Mouse (Mus musculus) liver, adult (tissue): ENCODE measurements around the gene Dhdh.

ENCODE experiments used
- GATA4 ChIP-seq: IDR thresholded peaks from 2 replicates; pipeline ENCODE4 v1.6.1; 2014; ENCODE audit warnings: mild to moderate bottlenecking, low read length; ENCODE audit not compliant: insufficient replicate concordance

Dhdh gene

GRCm38 (mm10) chr7:45486761-45487415, 1.7 kb downstream of the Dhdh start, which contains the start of gene Gm45808:
Gene Gm45808, minus strand, starts transcription at chr7:45486811.
- no peak for TF ChIP-seq GATA4

DNA sequence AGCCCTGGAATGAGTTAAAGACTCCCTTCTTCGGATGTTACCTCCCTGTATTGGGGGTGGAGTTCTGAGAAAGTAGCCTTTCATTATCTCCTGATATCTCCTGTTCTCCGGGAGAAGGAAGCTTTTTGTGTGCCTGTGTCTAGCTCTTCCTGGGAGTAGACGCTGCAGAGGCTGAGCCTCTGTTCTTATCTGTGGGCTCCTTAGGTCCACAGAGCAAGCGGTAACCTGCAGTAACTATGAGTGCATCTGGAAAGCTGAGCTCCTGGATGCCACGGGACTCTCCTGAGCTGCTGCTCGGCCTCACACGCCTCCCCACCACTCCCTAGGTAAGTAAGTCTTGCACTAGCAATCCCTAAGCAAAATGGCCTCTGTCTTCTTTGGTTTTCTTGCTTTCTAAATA, 2.4 kb downstream of the Dhdh start:
- TF ChIP-seq GATA4, result no peak

- no peak for TF ChIP-seq GATA4
Observed at GRCm38 (mm10) chr7:45482166-45482565, 6.4 kb downstream of the Dhdh start.

DNA sequence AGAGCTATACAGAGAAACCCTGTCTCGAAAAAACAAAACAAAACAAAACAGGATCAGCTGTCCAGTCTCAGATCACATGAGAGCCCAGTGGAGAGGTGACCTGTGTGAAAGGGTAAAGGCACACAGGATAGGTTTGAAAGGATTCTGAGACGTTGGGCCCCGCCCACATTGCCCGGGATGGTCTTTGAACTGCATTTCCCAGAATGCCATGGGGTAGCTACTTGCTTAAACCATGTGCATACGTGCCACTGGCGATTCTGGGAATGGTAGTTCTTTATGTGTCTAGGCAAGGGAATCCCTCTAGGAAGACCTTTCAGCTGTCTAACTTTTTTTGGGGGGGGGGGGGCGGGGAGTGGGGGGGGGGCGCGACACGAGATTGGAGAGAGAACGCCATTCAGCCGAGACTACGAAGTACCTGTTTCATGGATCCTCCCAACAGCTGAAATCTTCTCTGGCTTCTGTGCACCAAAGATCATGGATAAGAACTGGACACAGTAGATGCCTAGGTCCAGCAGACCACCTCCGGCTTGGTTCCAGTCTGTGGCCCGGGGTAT, 7.2 kb downstream of the Dhdh start, which contains the start of gene Tulp2:
Tulp2 (plus strand) TSS at position 504 of the 554 bp plus-strand sequence.
- no peak for TF ChIP-seq GATA4

DNA sequence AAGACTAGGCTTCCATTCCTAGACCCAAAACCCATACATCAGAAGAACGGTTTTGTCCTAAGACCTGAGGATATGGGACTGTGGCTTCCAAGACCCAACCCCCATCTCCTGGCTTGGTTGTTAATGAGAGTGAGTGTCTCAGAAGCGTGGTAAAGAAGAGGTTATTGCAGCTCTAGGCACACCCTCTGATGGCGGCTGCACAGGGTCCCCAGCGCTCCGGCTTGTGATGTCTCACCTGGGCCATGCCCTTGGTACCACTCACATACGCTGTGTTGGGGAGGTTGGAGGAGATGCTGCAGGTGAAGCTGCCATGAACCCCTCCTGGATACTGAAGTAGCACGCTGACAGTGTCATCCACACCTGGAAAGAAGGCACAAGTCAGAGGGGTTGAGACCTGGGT, 9.8 kb downstream of the Dhdh start:
- no peak for TF ChIP-seq GATA4

DNA sequence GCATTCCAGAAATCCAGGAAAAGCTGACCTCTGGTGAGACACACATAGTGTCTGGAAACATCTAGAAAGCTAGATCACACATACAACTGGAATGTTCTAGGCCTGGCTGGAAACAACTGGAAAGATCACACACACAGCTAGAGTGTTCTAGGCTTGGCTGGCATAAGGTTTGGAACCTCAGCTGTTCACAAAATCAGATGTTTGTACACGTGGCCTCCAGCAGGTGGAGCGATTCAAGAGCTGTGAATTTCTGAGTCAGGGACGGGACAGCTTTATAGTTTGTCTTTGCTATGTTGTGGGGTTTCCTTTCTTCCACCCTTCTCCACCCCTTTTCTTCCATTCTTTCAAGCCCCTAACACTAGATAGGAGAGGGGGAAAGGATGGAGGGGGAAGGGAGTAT, 11.6 kb downstream of the Dhdh start:
- TF ChIP-seq GATA4, result no peak

GRCm38 (mm10) chr7:45476453-45476852, 12.2 kb downstream of the Dhdh start:
- no peak for TF ChIP-seq GATA4

- no peak for TF ChIP-seq GATA4
Observed at GRCm38 (mm10) chr7:45475291-45475969, 13.2 kb downstream of the Dhdh start.

DNA sequence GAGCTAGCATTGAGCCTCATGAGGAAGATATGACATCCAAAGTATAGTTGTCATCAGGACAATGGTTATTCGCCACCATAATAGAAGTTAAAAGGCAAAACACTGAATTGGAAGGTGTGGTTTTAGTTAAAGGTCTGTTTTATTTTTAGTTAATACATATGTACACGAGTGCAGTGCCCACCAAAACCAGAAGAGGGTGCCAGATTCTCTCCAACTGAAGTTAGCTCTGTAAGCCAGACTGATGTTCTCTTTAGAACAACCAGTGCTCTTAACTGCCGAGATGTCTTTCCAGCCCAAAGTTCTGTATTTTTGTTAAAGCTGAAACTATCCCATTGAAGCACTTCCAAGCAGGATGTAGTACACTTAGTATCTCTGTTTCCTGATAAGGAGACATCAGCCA, 17.7 kb downstream of the Dhdh start:
- no peak for TF ChIP-seq GATA4

- no peak for TF ChIP-seq GATA4
Observed at GRCm38 (mm10) chr7:45467090-45467670, 21.4 kb downstream of the Dhdh start.

DNA sequence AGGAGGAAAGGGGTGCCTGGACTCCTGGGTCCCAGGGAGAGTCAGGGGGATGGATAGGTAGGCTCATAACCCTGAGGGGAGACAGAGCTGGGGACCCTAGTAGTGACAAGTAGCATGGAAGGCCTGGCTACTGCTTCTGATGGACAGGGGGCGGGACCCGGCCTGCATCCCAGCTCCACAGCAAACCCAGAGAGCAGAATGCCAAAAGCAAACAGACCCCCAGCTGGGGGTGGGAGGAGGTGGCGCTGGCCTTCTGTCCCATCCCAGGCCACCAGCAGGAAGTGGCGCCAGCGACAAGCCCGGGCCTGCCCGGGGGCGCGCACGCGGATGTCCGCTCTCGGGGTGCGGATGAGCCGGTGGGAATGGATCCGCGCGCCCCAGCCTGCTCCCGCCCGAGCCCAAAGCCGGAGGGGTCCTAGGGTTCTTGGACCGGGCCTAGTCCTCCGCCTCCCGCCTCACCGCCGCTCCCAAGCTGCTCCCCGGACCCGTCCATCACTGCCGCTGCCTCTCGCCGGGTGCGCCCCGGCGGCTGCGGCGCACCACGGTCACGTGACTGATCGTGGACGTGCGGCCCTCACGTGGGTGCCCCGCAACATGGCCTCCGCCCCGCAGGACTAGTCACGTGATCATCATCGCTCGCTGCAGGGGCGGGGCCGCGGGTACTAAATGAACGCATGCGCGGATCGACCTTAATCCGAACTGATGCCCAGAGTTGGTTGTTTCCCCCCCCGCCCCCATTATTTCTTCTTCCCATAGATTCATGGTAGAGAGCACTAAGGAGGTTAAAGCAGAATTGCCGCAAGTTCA, 22.1 kb downstream of the Dhdh start, which contains the start of gene Bax:
Bax (minus strand) TSS at position 616 of the 807 bp plus-strand sequence.
- 0 out of 2 replicates have a peak, but pooled peaks have one; percentile 4 for TF ChIP-seq GATA4

GRCm38 (mm10) chr7:45465549-45465948, 23.1 kb downstream of the Dhdh start:
- no peak for TF ChIP-seq GATA4

DNA sequence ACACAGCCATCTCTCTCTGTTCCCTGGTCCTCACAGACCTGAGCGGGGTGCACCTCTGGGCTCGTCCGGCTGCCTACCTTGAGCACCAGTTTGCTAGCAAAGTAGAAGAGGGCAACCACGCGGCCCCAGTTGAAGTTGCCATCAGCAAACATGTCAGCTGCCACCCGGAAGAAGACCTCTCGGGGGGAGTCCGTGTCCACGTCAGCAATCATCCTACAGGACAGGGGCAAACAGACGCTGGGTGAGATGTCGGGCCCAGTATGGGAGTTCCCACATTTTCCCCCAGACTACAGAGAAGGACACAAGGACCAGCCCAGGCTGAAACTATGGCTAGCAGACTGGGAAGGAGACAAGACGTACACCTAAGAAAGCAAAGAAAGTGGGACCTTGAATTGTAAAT, 23.5 kb downstream of the Dhdh start:
- no peak for TF ChIP-seq GATA4

DNA sequence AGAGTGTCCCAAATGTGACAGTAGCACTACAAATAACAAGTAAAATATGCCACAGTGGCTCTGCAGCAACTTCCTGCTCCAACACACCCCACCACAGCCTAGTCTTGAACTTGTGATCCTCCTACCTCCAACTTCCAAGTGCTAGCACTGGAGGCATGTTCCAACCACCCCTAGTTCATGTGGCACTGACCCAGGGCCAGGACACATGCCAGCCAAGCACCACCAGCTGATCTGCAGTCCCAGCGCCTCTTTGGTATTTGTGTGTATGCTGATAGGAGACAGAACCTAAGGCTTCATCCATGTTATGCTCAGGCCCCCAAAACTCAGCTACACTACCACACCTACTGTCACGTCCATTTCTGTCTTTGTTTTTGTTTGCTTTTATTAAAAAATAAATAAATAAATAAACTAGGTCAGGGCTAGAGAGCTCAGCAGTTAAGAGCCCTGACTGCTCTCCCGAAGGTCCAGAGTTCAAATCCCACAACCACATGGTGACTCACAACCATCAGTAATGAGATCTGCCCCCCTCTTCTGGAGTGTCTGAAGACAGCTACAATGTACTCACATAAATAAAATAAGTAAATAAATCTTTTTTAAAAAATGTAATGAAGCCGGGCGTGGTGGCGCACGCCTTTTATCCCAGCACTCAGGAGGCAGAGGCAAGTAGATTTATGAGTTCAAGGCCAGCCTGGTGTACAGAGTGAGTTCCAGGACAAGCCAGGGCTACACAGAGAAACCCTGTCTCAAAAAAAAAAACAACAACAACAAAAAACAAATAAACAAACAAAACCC, 24.4 kb downstream of the Dhdh start:
- TF ChIP-seq GATA4, result no peak
